Mouse (Mus musculus): ENCODE results near the gene Tigd2.

GRCm38 (mm10) chr6:59185010-59185699, 23.5 kb upstream of the Tigd2 start:
- TF ChIP-seq CTCF (IDR thresholded peaks at IDR 0.05; ENCODE audit: low read depth) (no peak), EP300 (optimal IDR thresholded peaks at IDR 0.05) (no peak)
